Mouse (Mus musculus): ENCODE measurements around the gene Bri3bp.
A peak's percentile ranks its signal among the peaks of the same experiment; 100 is the strongest.

DNA sequence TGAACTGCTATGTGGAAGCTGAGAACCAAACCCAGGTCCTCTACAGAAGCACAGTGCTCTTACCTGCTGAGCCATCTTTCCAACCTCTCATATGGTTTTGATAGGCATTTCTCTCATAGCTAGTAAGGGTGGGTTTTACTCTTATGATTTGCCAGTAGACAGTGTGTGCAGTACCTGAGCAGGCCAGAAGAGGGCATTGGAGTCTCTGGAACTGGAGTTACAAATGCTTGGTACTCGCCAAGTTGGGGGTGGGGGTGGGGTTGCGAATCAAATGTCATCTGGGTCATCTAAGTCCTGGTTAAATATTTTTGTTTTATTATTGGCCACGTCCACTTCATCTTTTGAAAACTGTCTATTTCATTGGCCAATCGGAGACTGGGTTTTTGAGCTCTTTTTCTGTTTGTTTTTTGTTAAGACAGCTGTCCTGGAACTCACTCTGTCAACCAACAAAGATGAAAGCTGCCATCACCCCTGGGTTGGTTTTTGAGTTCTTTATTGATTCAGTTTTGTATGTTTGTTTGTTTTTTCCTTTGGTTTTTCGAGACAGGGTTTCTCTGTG, 29.3 kb upstream of the Bri3bp start:
- TF ChIP-seq CTCF (conservative IDR thresholded peaks at IDR 0.05; ENCODE audit: low read length), result peak; percentile 79
- TF ChIP-seq NANOG (IDR thresholded peaks at IDR 0.05; ENCODE audit: borderline replicate concordance, low read length), result no peak
- no peak for TF ChIP-seq POU5F1 (IDR thresholded peaks at IDR 0.05; ENCODE audit: borderline replicate concordance, low read length)
